Mouse (Mus musculus) G1E (cell line): ENCODE data around the gene Sbk3. TPM values are rescaled to one million over a fixed set of nuclear protein-coding genes. Genes with fewer than 3 reads are reported as not detected.
"Not testable (repeated sequence)": the region's sequence is repeated elsewhere in the genome, so short reads cannot be mapped to it uniquely, and the experiment has no call there.

Source experiments
- ATAC-seq: 2 replicates; pipeline ENCODE4 v1.8.0; 2016; ENCODE audit warnings: mild to moderate bottlenecking; ENCODE audit not compliant: insufficient number of reproducible peaks, poor library complexity, low FRiP score, severe bottlenecking; ENCODE audit errors: extremely low read depth
- DNase-seq: peaks from one replicate; pipeline ENCODE4 v3.0.0; 2012; ENCODE audit warnings: low spot score
- H3K27me3 ChIP-seq: 2 replicates; pipeline ENCODE4 v1.6.1; 2012; ENCODE audit warnings: mild to moderate bottlenecking, low read length, inconsistent platforms; ENCODE audit not compliant: insufficient read depth
- H3K36me3 ChIP-seq: replicated peaks from 2 replicates; pipeline ENCODE3; 2012; ENCODE audit warnings: mild to moderate bottlenecking, inconsistent platforms
- H3K4me1 ChIP-seq: 2 replicates; pipeline ENCODE4 v1.6.1; 2012; ENCODE audit warnings: low read depth, low read length, inconsistent platforms, mixed read lengths; ENCODE audit not compliant: insufficient read depth
- H3K4me3 ChIP-seq: 2 replicates; pipeline ENCODE4 v1.5.1; 2012; ENCODE audit warnings: low read depth, mild to moderate bottlenecking, inconsistent platforms, low read length, moderate library complexity, mixed read lengths
- H3K9me3 ChIP-seq: replicated peaks from 2 replicates; pipeline ENCODE4 v1.6.1; 2012; ENCODE audit warnings: inconsistent platforms
- CTCF ChIP-seq: IDR thresholded peaks from 2 replicates; pipeline ENCODE4 v1.5.1; 2012; ENCODE audit warnings: low read depth, low read length, inconsistent platforms, mixed read lengths
- GATA1 ChIP-seq: IDR thresholded peaks from 2 replicates; pipeline ENCODE4 v1.6.1; 2012; ENCODE audit warnings: borderline replicate concordance, low read length, inconsistent platforms, mixed read lengths
- GATA2 ChIP-seq: IDR thresholded peaks from 2 replicates; pipeline ENCODE4 v1.6.1; 2012; ENCODE audit warnings: low read depth, low read length, inconsistent platforms, borderline replicate concordance
- POLR2AphosphoS5 ChIP-seq: IDR thresholded peaks from 2 replicates; pipeline ENCODE4 v1.6.1; 2012; ENCODE audit warnings: low read depth, low read length, inconsistent platforms; ENCODE audit not compliant: insufficient replicate concordance
- TAL1 ChIP-seq: conservative IDR thresholded peaks from 2 replicates; pipeline ENCODE4 v1.6.1; 2012; ENCODE audit warnings: low read depth, low read length, inconsistent platforms, mixed read lengths
- polyA plus RNA-seq: library from polyadenylated mRNA; stranded (reverse); fragments of >175 nt; gene quantifications from 2 replicates; pipeline ENCODE4 v1.2.3, GENCODE M21; 2012
- total RNA-seq, 2 experiments: library from RNA; stranded (forward) in 1 of 2; stranded (reverse) in 1 of 2; fragments of 200-1000 nt in 1 of 2; fragments of >200 nt in 1 of 2; fragmentation: Nextera tagmentation in 1 of 2; gene quantifications; 2 replicates each; pipeline ENCODE4 v1.2.3; 2014 to 2017

Gene Sbk3
- total and polyA plus RNA-seq, 3 experiments = 0.11 TPM; not detected in 2

DNA sequence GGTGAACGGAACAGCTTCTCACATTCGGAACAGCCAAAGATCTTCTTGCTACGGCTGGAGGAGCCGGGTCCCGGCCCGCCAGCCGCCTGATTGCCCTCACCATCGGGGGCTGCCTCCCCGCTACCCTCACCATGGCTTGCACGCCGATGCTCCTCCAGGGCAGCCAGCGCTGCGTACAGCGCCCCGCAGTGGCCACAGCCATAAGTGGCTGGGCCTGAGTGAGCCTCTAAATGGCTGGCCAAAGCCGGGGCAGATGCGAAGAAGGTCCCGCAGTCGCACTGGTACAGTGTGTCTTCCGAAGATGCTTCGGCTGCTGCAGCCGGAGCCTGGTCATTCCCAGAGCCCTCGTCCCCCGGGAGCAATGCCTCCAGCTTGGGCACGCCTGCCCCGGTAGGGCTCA is 37.3 kb upstream of the Sbk3 start:
- Histone ChIP-seq H3K4me3 (peak overlapping the region; percentile 1; the same call in 1 of the 2 replicates), H3K9me3 (0 out of 2 replicates have a peak, but pooled peaks cover 8% of the 10 kb centered on the region), H3K4me1 (peaks cover 27% of the 10 kb centered on the region), H3K36me3 (peaks cover 73% of the 10 kb centered on the region), H3K27me3 (no peaks in the 10 kb centered on the region; the same call in 1 of the 2 replicates)
- DNase-seq (no peak), ATAC-seq (no peak)
- no peak for TF ChIP-seq CTCF
- no peak for TF ChIP-seq GATA1
- no peak for TF ChIP-seq GATA2
- no peak for TF ChIP-seq TAL1
- TF ChIP-seq POLR2AphosphoS5 = no peak

DNA sequence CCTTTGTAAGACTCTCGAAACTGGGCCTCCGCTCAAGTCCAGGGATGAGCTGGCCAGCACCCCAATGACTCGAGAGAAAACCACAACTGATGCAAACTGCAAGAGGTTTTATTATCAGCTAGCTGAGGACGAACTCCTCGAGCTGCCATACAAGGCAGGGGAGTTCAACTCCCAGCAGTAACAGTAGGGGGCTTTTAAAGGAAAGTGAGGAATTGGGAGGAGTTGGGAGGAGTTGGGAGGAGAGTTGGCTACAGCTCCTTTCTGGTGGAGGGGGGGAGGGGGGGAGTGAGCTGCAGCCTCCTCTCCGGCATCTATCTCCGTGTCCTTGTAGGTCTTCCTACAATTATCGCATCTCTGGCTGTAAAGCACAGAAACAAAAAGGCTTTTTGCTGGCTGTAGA is 31.9 kb upstream of the Sbk3 start:
- not testable (repeated sequence) for H3K9me3 ChIP-seq, H3K4me3 ChIP-seq, ATAC-seq, H3K4me1 ChIP-seq, DNase-seq, H3K27me3 ChIP-seq
- H3K36me3 ChIP-seq = peaks cover 20% of the 10 kb centered on the region

DNA sequence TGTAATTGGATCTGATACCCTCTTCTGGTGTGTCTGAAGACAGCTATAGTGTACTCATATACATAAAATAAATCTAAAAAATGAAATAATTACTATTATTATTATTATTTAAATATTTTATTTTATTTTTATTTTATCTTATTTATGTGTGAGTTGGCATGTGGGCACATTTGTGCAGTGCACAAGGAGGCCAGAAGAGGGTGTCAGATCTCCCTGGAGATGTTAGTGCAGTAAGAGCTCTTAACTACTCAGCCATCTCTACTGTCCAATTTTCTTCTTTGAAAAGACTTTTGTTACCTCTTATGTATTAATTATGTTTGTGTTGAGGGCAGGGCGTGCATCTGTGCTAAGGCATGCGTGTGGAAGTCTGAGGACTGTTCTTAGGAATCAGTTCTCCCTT is 28.9 kb upstream of the Sbk3 start:
- ATAC-seq (no peak), DNase-seq (no peak)
- no peaks in the 10 kb centered on the region for H3K36me3 ChIP-seq
- 0 out of 2 replicates have a peak, but pooled peaks cover 2% of the 10 kb centered on the region for H3K9me3 ChIP-seq
- peaks cover 18% of the 10 kb centered on the region for H3K27me3 ChIP-seq
- H3K4me1 ChIP-seq = peaks cover 8% of the 10 kb centered on the region; the same call in 1 of the 2 replicates
- no peak overlapping the region for H3K4me3 ChIP-seq
- TF ChIP-seq TAL1 (no peak), GATA2 (no peak), GATA1 (no peak), POLR2AphosphoS5 (no peak)

DNA sequence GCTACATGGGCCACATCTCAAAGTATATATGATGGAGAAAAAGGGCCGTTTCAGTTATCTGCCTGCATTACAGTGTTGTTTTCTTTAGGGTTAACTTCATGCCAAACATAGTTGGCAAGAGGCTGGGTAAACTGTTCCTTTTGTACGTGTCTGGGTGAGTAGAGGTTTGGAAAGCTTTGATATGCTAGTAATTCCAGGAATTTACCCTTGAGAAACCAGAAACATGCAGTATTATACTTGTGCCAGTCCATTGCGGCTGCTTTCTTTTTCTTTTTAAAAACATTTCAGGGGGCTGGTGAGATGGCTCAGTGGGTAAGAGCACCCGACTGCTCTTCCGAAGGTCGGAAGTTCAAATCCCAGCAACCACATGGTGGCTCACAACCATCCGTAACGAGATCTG is 26.0 kb upstream of the Sbk3 start:
- Histone ChIP-seq H3K27me3 (peaks cover 24% of the 10 kb centered on the region), H3K9me3 (peaks cover 14% of the 10 kb centered on the region; the same call in 1 of the 2 replicates), H3K36me3 (no peaks in the 10 kb centered on the region), H3K4me1 (peaks cover 8% of the 10 kb centered on the region; the same call in 1 of the 2 replicates), H3K4me3 (no peak overlapping the region)
- TF ChIP-seq POLR2AphosphoS5 (no peak), GATA1 (no peak), GATA2 (no peak), CTCF (no peak), TAL1 (no peak)
- ATAC-seq (no peak), DNase-seq (no peak)

DNA sequence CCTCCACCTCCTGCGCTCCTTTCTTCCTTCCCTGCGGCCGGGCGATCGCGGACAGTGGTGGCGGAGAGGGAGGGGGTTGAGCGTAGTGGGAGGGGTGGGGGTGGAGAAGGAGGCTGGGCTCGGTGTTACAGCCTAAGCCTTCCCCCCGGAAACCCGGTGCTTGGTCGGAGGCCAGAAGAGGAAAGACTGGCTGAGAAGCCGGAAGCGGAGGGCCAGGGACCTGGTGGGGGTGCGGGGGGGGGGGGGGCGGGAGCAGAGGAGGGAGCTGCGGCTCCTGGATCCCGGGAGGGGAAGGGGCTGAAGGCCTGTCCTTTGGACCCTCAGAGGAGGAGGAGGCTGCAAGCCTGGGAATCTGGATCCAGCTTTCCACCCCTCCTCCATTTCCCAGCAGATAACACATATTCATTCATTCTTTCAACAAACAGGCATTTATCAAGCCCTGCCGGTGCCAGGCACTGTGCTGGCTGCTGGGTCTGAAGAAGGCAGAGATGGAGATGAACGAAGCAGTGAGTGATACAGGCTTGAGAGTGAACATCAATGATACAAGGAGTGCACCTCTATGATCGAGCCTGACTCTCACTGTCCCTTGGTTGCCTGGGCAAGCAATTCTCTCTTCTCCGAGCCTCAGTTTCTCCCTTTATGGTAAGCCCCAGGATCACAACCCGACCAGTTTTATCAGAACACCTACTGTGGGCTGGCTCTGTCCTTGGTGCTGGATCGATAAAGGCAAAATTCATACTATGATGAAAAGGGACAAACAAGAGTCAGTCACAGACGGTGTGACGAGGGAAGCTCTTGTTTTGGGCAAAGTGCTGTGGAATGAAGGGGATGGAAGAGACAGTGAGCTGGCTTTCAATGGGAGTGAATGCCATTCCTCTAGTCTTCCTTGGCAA is 25.3 kb upstream of the Sbk3 start, which contains the start of gene Zfp579:
Gene Zfp579 (minus strand): TSS at position 156 of the 893 bp plus-strand sequence.
- peaks cover 24% of the 10 kb centered on the region for H3K27me3 ChIP-seq
- no peak for TF ChIP-seq POLR2AphosphoS5
- TF ChIP-seq GATA1 = no peak
- no peak for TF ChIP-seq CTCF
- TF ChIP-seq TAL1 = no peak
- no peak for TF ChIP-seq GATA2
- DNase-seq (no peak), ATAC-seq (peak; percentile 22; the same call in 1 of the 2 replicates)
- H3K9me3 ChIP-seq = peaks cover 14% of the 10 kb centered on the region; the same call in 1 of the 2 replicates
- no peaks in the 10 kb centered on the region for H3K36me3 ChIP-seq
- H3K4me1 ChIP-seq = peaks cover 8% of the 10 kb centered on the region; the same call in 1 of the 2 replicates
- H3K4me3 ChIP-seq = peak within 1 kb of the TSS; percentile 46; the same call in 1 of the 2 replicates

DNA sequence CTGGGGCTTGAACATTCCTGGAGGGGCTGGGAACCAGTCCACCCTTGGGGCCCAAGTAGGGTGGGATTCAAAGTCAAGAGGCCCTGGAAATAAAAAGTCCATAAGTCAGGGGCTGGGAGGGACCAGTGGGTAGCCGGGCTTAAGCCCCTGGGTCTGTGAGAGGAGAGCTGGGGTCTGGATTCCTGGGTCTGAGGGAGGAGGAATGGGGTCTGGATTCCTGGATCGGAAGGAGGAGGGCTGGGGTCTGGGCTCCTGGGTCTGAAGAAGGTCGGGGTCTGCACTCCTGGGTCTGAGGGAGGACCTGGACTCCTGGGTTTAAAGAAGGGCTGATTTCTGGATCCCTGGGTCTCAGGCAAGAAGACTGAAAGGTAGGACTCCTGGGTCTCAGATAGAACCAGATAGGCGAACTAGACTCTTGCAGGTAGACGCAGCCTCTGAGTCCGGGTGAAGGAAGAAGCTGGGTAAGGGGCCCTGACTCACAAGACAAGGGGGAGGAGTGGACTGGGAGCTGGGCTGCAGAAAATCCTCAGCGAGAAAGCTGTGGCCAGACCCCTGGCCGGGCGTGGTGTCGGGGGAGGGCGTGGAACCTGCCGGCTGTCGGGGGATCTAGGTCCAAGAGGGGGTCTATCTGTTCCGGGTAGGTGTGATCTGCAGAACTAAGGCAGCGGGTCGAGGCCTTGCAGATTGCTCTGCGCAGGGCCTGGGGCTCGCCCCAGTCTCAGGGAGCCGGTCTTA is 24.5 kb upstream of the Sbk3 start:
- H3K27me3 ChIP-seq = peaks cover 24% of the 10 kb centered on the region
- no peak for ATAC-seq
- no peak for TF ChIP-seq CTCF
- TF ChIP-seq GATA1 = no peak
- TF ChIP-seq TAL1 = no peak
- TF ChIP-seq POLR2AphosphoS5 = no peak
- TF ChIP-seq GATA2 = no peak
- DNase-seq = no peak
- no peaks in the 10 kb centered on the region for H3K36me3 ChIP-seq
- peaks cover 8% of the 10 kb centered on the region; the same call in 1 of the 2 replicates for H3K4me1 ChIP-seq
- peaks cover 20% of the 10 kb centered on the region; the same call in 1 of the 2 replicates for H3K9me3 ChIP-seq
- H3K4me3 ChIP-seq = peak overlapping the region; percentile 46; the same call in 1 of the 2 replicates
